Mouse (Mus musculus): ENCODE results near the gene Rab42.
"Not testable (repeated sequence)": the region's sequence is repeated elsewhere in the genome, so short reads cannot be mapped to it uniquely, and the experiment has no call there.

The Rab42 gene

GRCm38 (mm10) chr4:132311801-132312200, 8.6 kb upstream of the Rab42 start:
- peak; percentile 51 for DNase-seq (ENCODE audit: extremely low spot score)

- DNase-seq (ENCODE audit: extremely low spot score), result no peak
These were observed 8.0 kb upstream of the Rab42 start for GRCm38 (mm10) chr4:132311209-132311608.

GRCm38 (mm10) chr4:132309849-132310472, 6.8 kb upstream of the Rab42 start:
- peak; percentile 47 for DNase-seq (ENCODE audit: extremely low spot score)

- no peak for DNase-seq (ENCODE audit: extremely low spot score)
These were observed 6.1 kb upstream of the Rab42 start for GRCm38 (mm10) chr4:132309140-132309848.

- DNase-seq (ENCODE audit: extremely low spot score), result peak; percentile 91
These were observed 5.4 kb upstream of the Rab42 start for GRCm38 (mm10) chr4:132308437-132309139.

- no peak for DNase-seq (ENCODE audit: extremely low spot score)
These were observed 2.8 kb upstream of the Rab42 start for GRCm38 (mm10) chr4:132306004-132306403.

- no peak for DNase-seq (ENCODE audit: extremely low spot score)
These were observed 2.1 kb upstream of the Rab42 start for GRCm38 (mm10) chr4:132305276-132305675.

- DNase-seq (ENCODE audit: extremely low spot score), result not testable (repeated sequence)
These were observed 299 bp upstream of the Rab42 start for GRCm38 (mm10) chr4:132303484-132303883.

GRCm38 (mm10) chr4:132301965-132302938, 933 bp downstream of the Rab42 start:
- peak; percentile 11 for DNase-seq (ENCODE audit: extremely low spot score)

- no peak for DNase-seq (ENCODE audit: extremely low spot score)
These were observed 1.7 kb downstream of the Rab42 start for GRCm38 (mm10) chr4:132301486-132301885.

GRCm38 (mm10) chr4:132299849-132300248, 3.3 kb downstream of the Rab42 start:
- DNase-seq (ENCODE audit: extremely low spot score), result no peak

- DNase-seq (ENCODE audit: extremely low spot score), result no peak
These were observed 7.3 kb downstream of the Rab42 start for GRCm38 (mm10) chr4:132295696-132296390.

GRCm38 (mm10) chr4:132293682-132294240, 9.4 kb downstream of the Rab42 start:
- no peak for DNase-seq (ENCODE audit: extremely low spot score)

- DNase-seq (ENCODE audit: extremely low spot score), result no peak
These were observed 10.2 kb downstream of the Rab42 start for GRCm38 (mm10) chr4:132292988-132293387.

- no peak for DNase-seq (ENCODE audit: extremely low spot score)
These were observed 11.4 kb downstream of the Rab42 start for GRCm38 (mm10) chr4:132291624-132292335.

- no peak for DNase-seq (ENCODE audit: extremely low spot score)
These were observed 12.1 kb downstream of the Rab42 start for GRCm38 (mm10) chr4:132291056-132291455.

- not testable (repeated sequence) for DNase-seq (ENCODE audit: extremely low spot score)
These were observed 14.3 kb downstream of the Rab42 start for GRCm38 (mm10) chr4:132288840-132289239.

- DNase-seq (ENCODE audit: extremely low spot score), result no peak
These were observed 27.2 kb downstream of the Rab42 start for GRCm38 (mm10) chr4:132275949-132276348.

GRCm38 (mm10) chr4:132274156-132274862, 28.9 kb downstream of the Rab42 start, which contains the start of gene Taf12:
TSS of gene Taf12 (plus strand) at chr4:132274375.
- DNase-seq (ENCODE audit: extremely low spot score), result peak; percentile 96
